Mouse (Mus musculus): ENCODE measurements around the gene Map3k13. TPM values are rescaled to one million over a fixed set of nuclear protein-coding genes. Genes with fewer than 3 reads are reported as not detected.
A peak's percentile ranks its signal among the peaks of the same experiment; 100 is the strongest.

The Map3k13 gene
- total RNA-seq, 1 experiment from 2014 or later: 2.0 TPM

GRCm38 (mm10) chr16:21853446-21853941 is 59.3 kb downstream of the Map3k13 start:
- DNase-seq: no peak

- DNase-seq: no peak
These were observed 60.6 kb downstream of the Map3k13 start for GRCm38 (mm10) chr16:21854589-21855284.

- no peak for DNase-seq
These were observed 62.0 kb downstream of the Map3k13 start for GRCm38 (mm10) chr16:21856134-21856533.

GRCm38 (mm10) chr16:21857126-21857644 is 63.0 kb downstream of the Map3k13 start:
- no peak for DNase-seq

GRCm38 (mm10) chr16:21858163-21858562 is 64.0 kb downstream of the Map3k13 start:
- no peak for DNase-seq

GRCm38 (mm10) chr16:21858882-21859281 is 64.7 kb downstream of the Map3k13 start:
- no peak for DNase-seq

GRCm38 (mm10) chr16:21862448-21862847 is 68.3 kb downstream of the Map3k13 start:
- no peak for DNase-seq

- peak; percentile 10 for DNase-seq
These were observed 71.3 kb downstream of the Map3k13 start for GRCm38 (mm10) chr16:21865250-21865982.

- no peak for DNase-seq
These were observed 71.9 kb downstream of the Map3k13 start for GRCm38 (mm10) chr16:21865983-21866575.

GRCm38 (mm10) chr16:21867727-21868126 is 73.6 kb downstream of the Map3k13 start:
- no peak for DNase-seq

GRCm38 (mm10) chr16:21868651-21869050 is 74.5 kb downstream of the Map3k13 start:
- no peak for DNase-seq

GRCm38 (mm10) chr16:21869879-21870278 is 75.7 kb downstream of the Map3k13 start:
- no peak for DNase-seq

- DNase-seq: no peak
These were observed 83.6 kb downstream of the Map3k13 start for GRCm38 (mm10) chr16:21877735-21878134.

- no peak for DNase-seq
These were observed 84.7 kb downstream of the Map3k13 start for GRCm38 (mm10) chr16:21878834-21879233.

- no peak for DNase-seq
These were observed 87.0 kb downstream of the Map3k13 start for GRCm38 (mm10) chr16:21881181-21881580.

GRCm38 (mm10) chr16:21881582-21882259 is 87.6 kb downstream of the Map3k13 start:
- no peak for DNase-seq

GRCm38 (mm10) chr16:21887601-21888000 is 93.5 kb downstream of the Map3k13 start:
- no peak for DNase-seq

GRCm38 (mm10) chr16:21893890-21894289 is 99.7 kb downstream of the Map3k13 start:
- DNase-seq: no peak

- no peak for DNase-seq
These were observed 107.1 kb downstream of the Map3k13 start for GRCm38 (mm10) chr16:21901286-21901685.

GRCm38 (mm10) chr16:21904636-21905035 is 110.5 kb downstream of the Map3k13 start:
- DNase-seq: no peak

- no peak for DNase-seq
These were observed 111.8 kb downstream of the Map3k13 start for GRCm38 (mm10) chr16:21905996-21906395.

GRCm38 (mm10) chr16:21906902-21907301 is 112.8 kb downstream of the Map3k13 start:
- no peak for DNase-seq
